Mouse (Mus musculus) hematopoietic stem cell, adult 5-6 weeks (primary cell): ENCODE data around the gene Ak1. TPM values are rescaled to one million over a fixed set of nuclear protein-coding genes. Genes with fewer than 3 reads are reported as not detected.

Experiments
- total RNA-seq: library from RNA; stranded (forward); fragments of 172-1452, 232-1000 nt; gene quantifications from 2 replicates; pipeline ENCODE4 v1.2.3, GENCODE M21; 2017

Ak1 gene
- total RNA-seq, 1 experiment from 2014 or later, result 13.1 TPM

Other genes with a start within 250 kb of the Ak1 start
- 2.5 and 6.8 TPM in 2 replicates for gene 1110008P14Rik, start 239.8 kb upstream of the Ak1 start, total RNA-seq
- 91.4 and 276 TPM in 2 replicates for gene Lcn2, start 233.5 kb upstream of the Ak1 start, total RNA-seq
- 3.5 and 8.7 TPM in 2 replicates for gene Ptges2, start 225.9 kb upstream of the Ak1 start, total RNA-seq
- 2.4 and 3.8 TPM in 2 replicates for gene Naif1, start 171.3 kb upstream of the Ak1 start, total RNA-seq
- 10.8 and 22.3 TPM in 2 replicates for gene Slc25a25, start 170.3 kb upstream of the Ak1 start, total RNA-seq
- gene Fam102a, start 86.4 kb upstream of the Ak1 start, total RNA-seq, result 10.0 and 11.6 TPM in 2 replicates
- 35.6 and 43.0 TPM in 2 replicates for gene Dpm2, start 50.9 kb upstream of the Ak1 start, total RNA-seq
- not detected in 2 replicates for gene Pip5kl1, start 47.0 kb upstream of the Ak1 start, total RNA-seq
- not detected in 2 replicates for gene 9430097D07Rik, start 46.1 kb upstream of the Ak1 start, total RNA-seq
- 17.5 and 26.0 TPM in 2 replicates for gene St6galnac4, start 34.7 kb upstream of the Ak1 start, total RNA-seq
- gene St6galnac6, start 22.0 kb upstream of the Ak1 start, total RNA-seq, result 13.3 TPM in 2 replicates
- 20.9 and 23.6 TPM in 2 replicates for gene Eng, start 24.8 kb downstream of the Ak1 start, total RNA-seq
- gene Fpgs, start 82.4 kb downstream of the Ak1 start, total RNA-seq, result 20.6 and 27.0 TPM in 2 replicates
- gene Cdk9, start 91.3 kb downstream of the Ak1 start, total RNA-seq, result 68.8 and 74.9 TPM in 2 replicates
- gene Sh2d3c, start 99.3 kb downstream of the Ak1 start, total RNA-seq, result 10.4 and 17.9 TPM in 2 replicates
- not detected in 2 replicates for gene 6330409D20Rik, start 119.3 kb downstream of the Ak1 start, total RNA-seq
- gene Tor2a, start 135.5 kb downstream of the Ak1 start, total RNA-seq, result 17.8 and 23.3 TPM in 2 replicates
- not detected in 2 replicates for gene Ttc16, start 153.9 kb downstream of the Ak1 start, total RNA-seq
- 1.5 and 2.8 TPM in 2 replicates for gene Ptrh1, start 154.0 kb downstream of the Ak1 start, total RNA-seq
- not detected in 2 replicates for gene Cfap157, start 162.7 kb downstream of the Ak1 start, total RNA-seq
- 5.2 and 6.2 TPM in 2 replicates for gene Stxbp1, start 225.5 kb downstream of the Ak1 start, total RNA-seq